Mouse (Mus musculus): ENCODE data around the gene Yes1. TPM values are rescaled to one million over a fixed set of nuclear protein-coding genes. Genes with fewer than 3 reads are reported as not detected.
"Not testable (repeated sequence)": the region's sequence is repeated elsewhere in the genome, so short reads cannot be mapped to it uniquely, and the experiment has no call there.

Gene Yes1
- total and polyA plus RNA-seq, 3 experiments, result 1.6 to 13.6 (median 10.3) TPM

DNA sequence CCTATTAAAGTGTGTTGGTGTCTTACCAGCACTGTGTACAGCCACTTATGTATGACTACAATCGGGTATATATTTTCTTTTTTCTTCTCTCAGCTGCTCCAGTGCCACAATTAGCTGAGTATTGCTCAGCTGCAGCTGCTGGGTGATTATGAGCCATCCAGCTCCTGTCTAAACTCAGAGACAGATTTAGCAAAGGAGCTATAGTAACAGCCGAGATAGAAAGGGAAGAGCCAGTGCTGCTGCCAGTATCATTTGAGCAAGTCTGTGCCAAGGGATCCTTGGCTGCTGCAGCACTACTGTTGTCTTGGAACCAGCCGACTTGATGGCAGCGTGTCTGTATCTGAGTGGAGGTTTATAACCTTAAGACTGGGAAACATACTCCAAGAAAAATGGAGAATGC is 3.7 kb downstream of the Yes1 start:
- TF ChIP-seq POLR2AphosphoS5 (IDR thresholded peaks at IDR 0.05; ENCODE audit: insufficient replicate concordance, low read depth, low read length), result no peak
- TF ChIP-seq TAL1 (conservative IDR thresholded peaks at IDR 0.05; ENCODE audit: low read depth, low read length), result no peak
- TF ChIP-seq CTCF (IDR thresholded peaks at IDR 0.05; ENCODE audit: low read depth, low read length), result no peak
- TF ChIP-seq GATA1 (IDR thresholded peaks at IDR 0.05; ENCODE audit: borderline replicate concordance, low read length), result no peak
- no peak for TF ChIP-seq GATA2 (IDR thresholded peaks at IDR 0.05; ENCODE audit: borderline replicate concordance, low read depth, low read length)
- ATAC-seq (ENCODE audit: extremely low read depth, insufficient number of reproducible peaks, low FRiP score, poor library complexity, severe bottlenecking), result no peak

DNA sequence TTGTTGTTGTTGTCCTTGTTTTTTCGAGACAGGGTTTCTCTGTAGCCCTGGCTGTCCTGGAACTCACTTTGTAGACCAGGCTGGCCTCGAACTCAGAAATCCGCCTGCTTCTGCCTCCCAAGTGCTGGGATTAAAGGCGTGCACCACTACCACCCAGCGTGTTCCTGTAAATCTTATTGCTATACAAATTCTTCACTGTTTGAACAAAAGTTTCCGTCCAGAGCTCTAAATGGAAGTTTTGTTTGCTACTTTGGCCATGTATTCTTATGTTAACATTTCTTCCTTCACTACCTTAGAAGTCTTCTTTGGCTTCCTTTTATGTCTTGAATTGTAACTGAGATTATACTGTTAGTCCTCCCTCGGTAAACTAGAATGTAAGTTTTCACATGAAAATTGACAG is 5.5 kb downstream of the Yes1 start:
- DNase-seq (ENCODE audit: low spot score); ATAC-seq (ENCODE audit: extremely low read depth, insufficient number of reproducible peaks, low FRiP score, poor library complexity, severe bottlenecking); H3K9me3 ChIP-seq (replicated peaks); H3K36me3 ChIP-seq (replicated peaks); H3K4me3 ChIP-seq (ENCODE audit: low read depth, low read length); H3K27me3 ChIP-seq (ENCODE audit: insufficient read depth, low read length): not testable (repeated sequence)
- H3K4me1 ChIP-seq (ENCODE audit: insufficient read depth, low read depth, low read length), result peaks cover 13% of the 10 kb centered on the region

More for the DNA sequence above, 3.7 kb downstream of the Yes1 start:
- Histone ChIP-seq H3K27me3 (ENCODE audit: insufficient read depth, low read length) (no peaks in the 10 kb centered on the region), H3K4me3 (ENCODE audit: low read depth, low read length) (no peak overlapping the region), H3K36me3 (replicated peaks) (no peaks in the 10 kb centered on the region), H3K4me1 (ENCODE audit: insufficient read depth, low read depth, low read length) (peaks cover 23% of the 10 kb centered on the region), H3K9me3 (replicated peaks) (no peaks in the 10 kb centered on the region)
- no peak for DNase-seq (ENCODE audit: low spot score)

DNA sequence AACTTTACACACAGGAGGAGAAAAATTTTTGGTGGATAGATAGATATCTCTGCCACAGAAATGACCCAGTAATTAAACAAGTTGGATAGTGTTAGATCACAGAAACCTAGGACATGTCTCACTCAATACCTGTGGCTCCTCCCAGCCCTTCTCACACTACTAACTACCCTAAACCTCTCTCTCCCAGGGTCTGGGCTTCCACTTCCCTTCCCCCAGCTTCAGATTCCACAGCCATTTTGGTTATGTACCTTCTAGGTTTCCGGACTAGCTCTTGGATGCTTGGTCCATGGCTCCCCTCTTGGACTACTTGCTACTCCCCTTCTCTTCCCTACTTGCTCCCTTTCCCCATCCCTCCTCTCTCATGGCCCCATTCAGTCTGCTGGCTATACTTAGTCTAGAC is 6.9 kb downstream of the Yes1 start:
- no peaks in the 10 kb centered on the region for H3K27me3 ChIP-seq (ENCODE audit: insufficient read depth, low read length)
- H3K4me1 ChIP-seq (ENCODE audit: insufficient read depth, low read depth, low read length), result peaks cover 7% of the 10 kb centered on the region; the same call in 1 of the 2 replicates
- H3K9me3 ChIP-seq (replicated peaks), result no peaks in the 10 kb centered on the region
- DNase-seq (ENCODE audit: low spot score), result no peak
- H3K4me3 ChIP-seq (ENCODE audit: low read depth, low read length), result no peak overlapping the region
- TF ChIP-seq GATA2 (IDR thresholded peaks at IDR 0.05; ENCODE audit: borderline replicate concordance, low read depth, low read length) (no peak), POLR2AphosphoS5 (IDR thresholded peaks at IDR 0.05; ENCODE audit: insufficient replicate concordance, low read depth, low read length) (no peak), GATA1 (IDR thresholded peaks at IDR 0.05; ENCODE audit: borderline replicate concordance, low read length) (no peak)
- ATAC-seq (ENCODE audit: extremely low read depth, insufficient number of reproducible peaks, low FRiP score, poor library complexity, severe bottlenecking), result no peak
- no peaks in the 10 kb centered on the region for H3K36me3 ChIP-seq (replicated peaks)

DNA sequence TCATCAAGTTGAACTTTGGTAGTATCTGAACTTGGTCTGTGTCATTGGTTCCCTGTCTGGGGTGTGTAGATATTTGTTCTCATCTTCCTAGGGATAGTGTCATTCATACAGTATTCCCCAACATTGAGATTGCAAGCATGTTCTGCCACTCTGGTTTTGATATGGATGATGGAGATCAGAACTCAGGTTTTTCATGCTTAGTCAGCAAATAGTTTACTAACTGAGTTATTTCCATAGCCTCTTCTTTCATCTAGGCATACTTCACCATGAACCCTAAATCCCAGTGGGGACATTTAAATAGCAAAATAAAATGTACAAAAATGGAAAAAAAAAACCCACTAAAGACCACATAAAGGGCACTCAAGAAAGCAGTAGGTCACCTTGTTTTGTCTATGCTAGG is 12.7 kb downstream of the Yes1 start:
- ATAC-seq (ENCODE audit: extremely low read depth, insufficient number of reproducible peaks, low FRiP score, poor library complexity, severe bottlenecking) (no peak), DNase-seq (ENCODE audit: low spot score) (no peak)
- H3K9me3 ChIP-seq (replicated peaks), result no peaks in the 10 kb centered on the region
- no peaks in the 10 kb centered on the region for H3K36me3 ChIP-seq (replicated peaks)
- H3K4me1 ChIP-seq (ENCODE audit: insufficient read depth, low read depth, low read length), result 0 out of 2 replicates have a peak, but pooled peaks cover 2% of the 10 kb centered on the region
- no peak overlapping the region for H3K4me3 ChIP-seq (ENCODE audit: low read depth, low read length)
- no peaks in the 10 kb centered on the region for H3K27me3 ChIP-seq (ENCODE audit: insufficient read depth, low read length)
- TF ChIP-seq GATA2 (IDR thresholded peaks at IDR 0.05; ENCODE audit: borderline replicate concordance, low read depth, low read length) (no peak), CTCF (IDR thresholded peaks at IDR 0.05; ENCODE audit: low read depth, low read length) (no peak), TAL1 (conservative IDR thresholded peaks at IDR 0.05; ENCODE audit: low read depth, low read length) (no peak), POLR2AphosphoS5 (IDR thresholded peaks at IDR 0.05; ENCODE audit: insufficient replicate concordance, low read depth, low read length) (no peak)

DNA sequence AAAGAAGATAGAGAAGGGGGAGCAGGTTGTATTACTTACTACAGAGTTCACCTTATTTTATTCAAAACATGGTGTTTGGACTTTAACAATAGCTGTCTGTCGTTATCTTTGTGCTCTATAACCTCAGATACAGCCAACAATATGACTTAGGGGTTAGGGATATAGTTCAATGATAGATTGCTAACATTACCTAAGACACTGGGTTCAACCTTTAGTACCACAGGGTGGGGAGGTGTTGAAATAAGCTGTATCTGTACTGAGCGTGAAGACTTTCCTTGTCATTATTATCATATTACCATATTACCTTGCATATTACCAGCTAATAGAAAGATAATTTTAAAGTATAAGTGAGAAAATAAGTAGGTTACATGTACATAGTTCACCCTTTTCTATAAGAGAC is 13.8 kb downstream of the Yes1 start:
- Histone ChIP-seq H3K9me3 (replicated peaks) (no peaks in the 10 kb centered on the region), H3K4me1 (ENCODE audit: insufficient read depth, low read depth, low read length) (0 out of 2 replicates have a peak, but pooled peaks cover 2% of the 10 kb centered on the region), H3K4me3 (ENCODE audit: low read depth, low read length) (no peak overlapping the region), H3K27me3 (ENCODE audit: insufficient read depth, low read length) (no peaks in the 10 kb centered on the region), H3K36me3 (replicated peaks) (no peaks in the 10 kb centered on the region)
- DNase-seq (ENCODE audit: low spot score), result no peak
- no peak for ATAC-seq (ENCODE audit: extremely low read depth, insufficient number of reproducible peaks, low FRiP score, poor library complexity, severe bottlenecking)
- no peak for TF ChIP-seq CTCF (IDR thresholded peaks at IDR 0.05; ENCODE audit: low read depth, low read length)
- no peak for TF ChIP-seq TAL1 (conservative IDR thresholded peaks at IDR 0.05; ENCODE audit: low read depth, low read length)
- no peak for TF ChIP-seq POLR2AphosphoS5 (IDR thresholded peaks at IDR 0.05; ENCODE audit: insufficient replicate concordance, low read depth, low read length)
- no peak for TF ChIP-seq GATA2 (IDR thresholded peaks at IDR 0.05; ENCODE audit: borderline replicate concordance, low read depth, low read length)
- no peak for TF ChIP-seq GATA1 (IDR thresholded peaks at IDR 0.05; ENCODE audit: borderline replicate concordance, low read length)

DNA sequence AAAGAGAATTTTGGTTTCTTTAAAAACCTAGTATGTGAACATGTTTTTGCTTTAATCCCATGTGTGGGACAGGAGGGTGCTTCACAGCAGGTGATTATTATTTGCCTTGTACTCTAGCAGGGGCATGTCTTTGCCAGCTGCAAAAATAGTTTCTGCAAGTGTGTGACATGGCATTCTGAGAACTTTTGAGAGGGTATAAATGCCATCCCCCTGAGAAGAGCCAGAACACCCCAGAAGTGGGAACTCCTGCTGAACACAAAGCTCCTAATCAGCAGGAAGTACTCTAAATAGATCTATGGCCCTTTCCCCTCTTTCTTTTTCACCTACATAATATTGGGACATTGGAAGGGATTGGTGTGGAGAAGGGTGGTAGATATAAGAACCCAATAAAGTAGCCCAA is 22.2 kb downstream of the Yes1 start:
- Histone ChIP-seq H3K4me3 (ENCODE audit: low read depth, low read length) (no peak overlapping the region), H3K36me3 (replicated peaks) (no peaks in the 10 kb centered on the region), H3K4me1 (ENCODE audit: insufficient read depth, low read depth, low read length) (no peaks in the 10 kb centered on the region), H3K27me3 (ENCODE audit: insufficient read depth, low read length) (no peaks in the 10 kb centered on the region), H3K9me3 (replicated peaks) (no peaks in the 10 kb centered on the region)
- no peak for ATAC-seq (ENCODE audit: extremely low read depth, insufficient number of reproducible peaks, low FRiP score, poor library complexity, severe bottlenecking)
- TF ChIP-seq GATA1 (IDR thresholded peaks at IDR 0.05; ENCODE audit: borderline replicate concordance, low read length) (no peak), CTCF (IDR thresholded peaks at IDR 0.05; ENCODE audit: low read depth, low read length) (no peak), GATA2 (IDR thresholded peaks at IDR 0.05; ENCODE audit: borderline replicate concordance, low read depth, low read length) (no peak), TAL1 (conservative IDR thresholded peaks at IDR 0.05; ENCODE audit: low read depth, low read length) (no peak), POLR2AphosphoS5 (IDR thresholded peaks at IDR 0.05; ENCODE audit: insufficient replicate concordance, low read depth, low read length) (no peak)
- no peak for DNase-seq (ENCODE audit: low spot score)

DNA sequence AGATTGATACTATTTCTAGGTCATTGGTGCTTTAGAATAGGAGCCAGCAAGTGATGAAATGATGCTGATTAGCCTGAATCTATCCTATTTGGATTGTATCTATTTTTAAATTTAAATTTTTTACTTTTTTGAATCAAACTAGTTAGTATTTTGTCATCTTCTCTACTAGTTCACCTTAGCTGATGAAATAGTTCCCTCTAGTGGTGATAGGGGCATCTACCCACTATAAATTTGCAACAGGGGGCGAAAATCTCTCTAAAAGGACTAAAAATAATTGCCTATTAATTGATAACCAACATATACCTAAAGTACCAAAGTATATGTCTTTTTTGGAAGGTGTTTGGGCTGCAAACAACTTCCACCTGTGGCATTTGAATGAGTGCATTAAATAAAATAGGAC is 46.4 kb downstream of the Yes1 start:
- TF ChIP-seq TAL1 (conservative IDR thresholded peaks at IDR 0.05; ENCODE audit: low read depth, low read length) (no peak), GATA2 (IDR thresholded peaks at IDR 0.05; ENCODE audit: borderline replicate concordance, low read depth, low read length) (no peak), POLR2AphosphoS5 (IDR thresholded peaks at IDR 0.05; ENCODE audit: insufficient replicate concordance, low read depth, low read length) (no peak), CTCF (IDR thresholded peaks at IDR 0.05; ENCODE audit: low read depth, low read length) (no peak), GATA1 (IDR thresholded peaks at IDR 0.05; ENCODE audit: borderline replicate concordance, low read length) (no peak)
- DNase-seq (ENCODE audit: low spot score), result peak; percentile 2
- no peak for ATAC-seq (ENCODE audit: extremely low read depth, insufficient number of reproducible peaks, low FRiP score, poor library complexity, severe bottlenecking)
- Histone ChIP-seq H3K4me3 (ENCODE audit: low read depth, low read length) (no peak overlapping the region), H3K9me3 (replicated peaks) (no peaks in the 10 kb centered on the region), H3K36me3 (replicated peaks) (peaks cover 27% of the 10 kb centered on the region), H3K27me3 (ENCODE audit: insufficient read depth, low read length) (no peaks in the 10 kb centered on the region), H3K4me1 (ENCODE audit: insufficient read depth, low read depth, low read length) (no peaks in the 10 kb centered on the region)
